Mouse (Mus musculus): Measurements from ENCODE around the gene Grm8.

The Grm8 gene

GRCm38 (mm10) chr6:28135001-28135401 lies at the start of gene Grm8:
Gene Grm8 (minus strand): TSS chr6:28135178.
- DNase-seq (ENCODE audit: low read depth), result no peak

- no peak for DNase-seq (ENCODE audit: low read depth)
Observed at GRCm38 (mm10) chr6:28169851-28170539, 35.0 kb upstream of the Grm8 start.

- DNase-seq (ENCODE audit: low read depth), result no peak
Observed at GRCm38 (mm10) chr6:28160399-28160798, 25.4 kb upstream of the Grm8 start.

GRCm38 (mm10) chr6:28146445-28146844 lies 11.5 kb upstream of the Grm8 start:
- DNase-seq (ENCODE audit: low read depth), result no peak

- no peak for DNase-seq (ENCODE audit: low read depth)
Observed at GRCm38 (mm10) chr6:28142332-28142731, 7.4 kb upstream of the Grm8 start.

- DNase-seq (ENCODE audit: low read depth), result peak; percentile 56
Observed at GRCm38 (mm10) chr6:28135411-28136233, 644 bp upstream of the Grm8 start.

- DNase-seq (ENCODE audit: low read depth), result no peak
Observed at GRCm38 (mm10) chr6:28134251-28134801, 652 bp downstream of the Grm8 start.

GRCm38 (mm10) chr6:28133206-28134063 lies 1.5 kb downstream of the Grm8 start:
- no peak for DNase-seq (ENCODE audit: low read depth)

GRCm38 (mm10) chr6:28132056-28132455 lies 2.9 kb downstream of the Grm8 start:
- no peak for DNase-seq (ENCODE audit: low read depth)

GRCm38 (mm10) chr6:28128871-28129270 lies 6.1 kb downstream of the Grm8 start:
- DNase-seq (ENCODE audit: low read depth), result no peak

GRCm38 (mm10) chr6:28115519-28115918 lies 19.5 kb downstream of the Grm8 start:
- no peak for DNase-seq (ENCODE audit: low read depth)

GRCm38 (mm10) chr6:28114916-28115315 lies 20.1 kb downstream of the Grm8 start:
- DNase-seq (ENCODE audit: low read depth), result no peak

GRCm38 (mm10) chr6:28111551-28111950 lies 23.4 kb downstream of the Grm8 start:
- no peak for DNase-seq (ENCODE audit: low read depth)

GRCm38 (mm10) chr6:28102608-28103316 lies 32.2 kb downstream of the Grm8 start:
- no peak for DNase-seq (ENCODE audit: low read depth)

GRCm38 (mm10) chr6:28100001-28100400 lies 35.0 kb downstream of the Grm8 start:
- no peak for DNase-seq (ENCODE audit: low read depth)

- DNase-seq (ENCODE audit: low read depth), result no peak
Observed at GRCm38 (mm10) chr6:28092511-28092910, 42.5 kb downstream of the Grm8 start.

- no peak for DNase-seq (ENCODE audit: low read depth)
Observed at GRCm38 (mm10) chr6:28091836-28092235, 43.1 kb downstream of the Grm8 start.

GRCm38 (mm10) chr6:28090981-28091380 lies 44.0 kb downstream of the Grm8 start:
- no peak for DNase-seq (ENCODE audit: low read depth)

- no peak for DNase-seq (ENCODE audit: low read depth)
Observed at GRCm38 (mm10) chr6:28075534-28075933, 59.4 kb downstream of the Grm8 start.

- no peak for DNase-seq (ENCODE audit: low read depth)
Observed at GRCm38 (mm10) chr6:28074470-28074869, 60.5 kb downstream of the Grm8 start.

GRCm38 (mm10) chr6:28051966-28052365 lies 83.0 kb downstream of the Grm8 start:
- DNase-seq (ENCODE audit: low read depth), result no peak
